9 mouse cellular contexts compared by ENCODE assay signal in genomic region chr2:117541471-117541870, GRCm38 (mm10).
DNase-seq lines count a peak whose midpoint lies in the region; ATAC-seq lines count a peak whose summit lies in the region.
"Had no signal": no experiment of that assay in that cellular context is flagged by ENCODE, and none has a peak within 500 bp of the region (broad histone marks: within the 10 kb centered on the region; RNA-seq: fewer than 3 reads in every experiment).

No protein-coding gene starts in this region.

- 15% methylated on average over 6 of the region's 6 CpGs for WGBS in heart, embryonic 12.5 days
- WGBS in forebrain, embryonic 11.5 days = 17% methylated on average over 6 of the region's 6 CpGs
- 20% methylated on average over 6 of the region's 6 CpGs for WGBS in hindbrain, embryonic 12.5 days

- H3K27me3 ChIP-seq in heart, embryonic 12.5 days (replicated peaks) = no peaks in the 10 kb centered on the region
- H3K27me3 ChIP-seq in forebrain, embryonic 11.5 days (ENCODE audit: control insufficient read depth, insufficient read depth, low read length) = no peaks in the 10 kb centered on the region
- no peaks in the 10 kb centered on the region for H3K27me3 ChIP-seq in hindbrain, embryonic 12.5 days

- DNase-seq in heart, adult 18-20 months = peak; percentile 39 to 82
- DNase-seq in adrenal gland, postnatal 4 days (ENCODE audit: low spot score in 2 of 2) = peak; percentile 10 to 38
- DNase-seq in forebrain, embryonic 11.5 days (ENCODE audit: low spot score) = peak; percentile 69
- peak; percentile 62 to 67 for DNase-seq in layer of hippocampus, postnatal 36 days
- peak; percentile 32 for DNase-seq in skeletal muscle tissue, adult 2 months (ENCODE audit: low read depth, low spot score)

- no peaks in the 10 kb centered on the region for H3K4me1 ChIP-seq in heart, embryonic 12.5 days (replicated peaks)
- no peaks in the 10 kb centered on the region; the same call in 1 of the 2 replicates for H3K4me1 ChIP-seq in forebrain, embryonic 11.5 days (replicated peaks; ENCODE audit: control insufficient read depth, insufficient read depth, low read length)
- H3K4me1 ChIP-seq in hindbrain, embryonic 12.5 days = peaks cover 4% of the 10 kb centered on the region; the same call in 1 of the 2 replicates

- ATAC-seq in heart, embryonic 12.5 days (ENCODE audit: insufficient number of reproducible peaks, low FRiP score) = no peak
- 0 out of 2 replicates have a peak, but pooled peaks have one; percentile 60 for ATAC-seq in forebrain, embryonic 11.5 days (replicated peaks; ENCODE audit: low FRiP score)
- 0 out of 2 replicates have a peak, but pooled peaks have one; percentile 29 for ATAC-seq in hindbrain, embryonic 12.5 days (ENCODE audit: low FRiP score)
- peak; percentile 80; the same call in 1 of the 2 replicates for ATAC-seq in megakaryocyte-erythroid progenitor cell, adult 5-6 weeks (replicated peaks; ENCODE audit: low FRiP score, low TSS enrichment, poor library complexity, severe bottlenecking)

- no peak overlapping the region; the same call in 1 of the 2 replicates for H3K9ac ChIP-seq in heart, embryonic 12.5 days
- H3K9ac ChIP-seq in forebrain, embryonic 11.5 days (ENCODE audit: low read length) = no peak overlapping the region
- H3K9ac ChIP-seq in hindbrain, embryonic 12.5 days = no peak overlapping the region

- H3K36me3 ChIP-seq in heart, embryonic 12.5 days = no peaks in the 10 kb centered on the region
- H3K36me3 ChIP-seq in forebrain, embryonic 11.5 days (ENCODE audit: control insufficient read depth, insufficient read depth, low read length) = no peaks in the 10 kb centered on the region
- no peaks in the 10 kb centered on the region for H3K36me3 ChIP-seq in hindbrain, embryonic 12.5 days
- H3K36me3 ChIP-seq: G1E had no signal

- no peak overlapping the region for H3K4me2 ChIP-seq in heart, embryonic 12.5 days
- no peak overlapping the region for H3K4me2 ChIP-seq in forebrain, embryonic 11.5 days (ENCODE audit: low read depth, low read length, severe bottlenecking)
- no peak overlapping the region for H3K4me2 ChIP-seq in hindbrain, embryonic 12.5 days (replicated peaks)

- H3K27ac ChIP-seq in heart, embryonic 12.5 days (ENCODE audit: poor library complexity, severe bottlenecking) = no peak overlapping the region
- no peak overlapping the region for H3K27ac ChIP-seq in forebrain, embryonic 11.5 days (ENCODE audit: low read depth, low read length)
- no peak overlapping the region for H3K27ac ChIP-seq in hindbrain, embryonic 12.5 days

- no peak overlapping the region for H3K4me3 ChIP-seq in heart, embryonic 12.5 days
- H3K4me3 ChIP-seq in forebrain, embryonic 11.5 days (ENCODE audit: low read depth, low read length) = no peak overlapping the region
- no peak overlapping the region for H3K4me3 ChIP-seq in hindbrain, embryonic 12.5 days

- no peaks in the 10 kb centered on the region for H3K9me3 ChIP-seq in heart, embryonic 12.5 days (replicated peaks)
- no peaks in the 10 kb centered on the region for H3K9me3 ChIP-seq in forebrain, embryonic 11.5 days (ENCODE audit: control insufficient read depth, low read length)
- H3K9me3 ChIP-seq in hindbrain, embryonic 12.5 days (replicated peaks) = no peaks in the 10 kb centered on the region
- H3K9me3 ChIP-seq: G1E had no signal
